Mouse (Mus musculus) kidney, postnatal 0 days (tissue): ENCODE data around the gene Strada. TPM values are rescaled to one million over a fixed set of nuclear protein-coding genes. Genes with fewer than 3 reads are reported as not detected.

Experiments used
- ATAC-seq: fragments of 200-750 bp; cut with Nextera tagmentation; replicated peaks from 2 replicates; pipeline ENCODE4 v1.8.0; 2017; ENCODE audit warnings: low read depth, moderate number of reproducible peaks, moderate TSS enrichment, moderate library complexity; ENCODE audit not compliant: low FRiP score
- DNase-seq: peaks from one replicate; pipeline ENCODE4 v3.0.0-alpha.2; 2016; ENCODE audit warnings: low spot score
- H3K27ac ChIP-seq: fragments of 300-500 bp; sonication (generic); 2 replicates; pipeline ENCODE4 v1.5.1; 2014; ENCODE audit warnings: mild to moderate bottlenecking
- H3K27me3 ChIP-seq: fragments of 300-500 bp; sonication (generic); 2 replicates; pipeline ENCODE4 v1.6.1; 2014; ENCODE audit warnings: low read length, mixed read lengths; ENCODE audit not compliant: insufficient read depth
- H3K36me3 ChIP-seq: fragments of 300-500 bp; sonication (generic); 2 replicates; pipeline ENCODE4 v1.6.1; 2014; ENCODE audit warnings: low read length, mixed read lengths; ENCODE audit not compliant: insufficient read depth
- H3K4me1 ChIP-seq: fragments of 300-500 bp; sonication (generic); replicated peaks from 2 replicates; pipeline ENCODE4 v1.6.1; 2014; ENCODE audit warnings: antibody characterized with exemption, low read length, mixed read lengths; ENCODE audit not compliant: insufficient read depth
- H3K4me2 ChIP-seq: fragments of 300-500 bp; sonication (generic); 2 replicates; pipeline ENCODE4 v1.6.1; 2014; ENCODE audit warnings: mild to moderate bottlenecking, low read length, moderate library complexity, mixed read lengths
- H3K4me3 ChIP-seq: fragments of 300-500 bp; sonication (generic); replicated peaks from 2 replicates; pipeline ENCODE4 v1.5.1; 2014; ENCODE audit warnings: low read depth, low read length
- H3K9ac ChIP-seq: fragments of 300-500 bp; sonication (generic); 2 replicates; pipeline ENCODE4 v1.6.1; 2014; ENCODE audit warnings: low read depth, low read length
- H3K9me3 ChIP-seq: fragments of 300-500 bp; sonication (generic); replicated peaks from 2 replicates; pipeline ENCODE4 v1.6.1; 2016; ENCODE audit warnings: low read length, inconsistent platforms, mixed read lengths
- CTCF ChIP-seq: IDR thresholded peaks from 2 replicates; pipeline ENCODE4 v1.5.1; 2016; ENCODE audit warnings: antibody characterized with exemption, low read depth, mild to moderate bottlenecking, moderate library complexity
- WGBS: fragments of 180-500 bp; shearing (Covaris S2); extraction: QIAGEN DNeasy Blood & Tissue Kit; methylation state at CpG from one replicate; pipeline ENCODE4 v1.1.7; 2014; 5-methylcytosine and 5-hydroxymethylcytosine counted together
- polyA plus RNA-seq: library from polyadenylated mRNA; unstranded; fragments of >200 nt; fragmentation: Nextera tagmentation; extraction: Ambion mirVana; gene quantifications from 2 replicates; pipeline ENCODE4 v1.2.1, GENCODE M21; 2015

Strada gene
- polyA plus RNA-seq, 1 experiment from 2014 or later: 19.9 TPM

DNA sequence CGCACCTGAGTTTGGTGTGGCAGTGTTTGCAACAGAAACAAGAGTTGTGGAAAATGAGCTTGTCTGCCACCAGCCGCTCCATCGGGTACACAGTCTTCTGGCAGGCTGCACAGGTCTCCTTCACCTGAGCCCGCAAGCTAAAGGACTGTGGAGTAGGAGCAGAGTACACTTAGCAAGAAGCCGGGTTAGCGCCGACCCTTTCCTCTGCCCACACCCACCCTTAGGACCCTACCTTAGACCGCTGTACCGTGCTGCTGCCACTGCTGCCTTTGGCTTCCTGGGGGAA is 43.1 kb downstream of the Strada start:
- H3K4me1 ChIP-seq: peaks cover 14% of the 10 kb centered on the region; the same call in 1 of the 2 replicates
- H3K9me3 ChIP-seq: no peaks in the 10 kb centered on the region
- H3K4me3 ChIP-seq: peak overlapping the region; percentile 70
- H3K27me3 ChIP-seq: no peaks in the 10 kb centered on the region
- WGBS: 30% methylated on average over 9 of the region's 9 CpGs
- H3K9ac ChIP-seq: peak overlapping the region; percentile 90; the same call in 1 of the 2 replicates
- no peak; the same call in 1 of the 2 replicates for ATAC-seq
- TF ChIP-seq CTCF: no peak
- H3K36me3 ChIP-seq: peaks cover 10% of the 10 kb centered on the region; the same call in 1 of the 2 replicates
- H3K4me2 ChIP-seq: peak overlapping the region; percentile 94
- H3K27ac ChIP-seq: peak overlapping the region; percentile 89
- no peak for DNase-seq

DNA sequence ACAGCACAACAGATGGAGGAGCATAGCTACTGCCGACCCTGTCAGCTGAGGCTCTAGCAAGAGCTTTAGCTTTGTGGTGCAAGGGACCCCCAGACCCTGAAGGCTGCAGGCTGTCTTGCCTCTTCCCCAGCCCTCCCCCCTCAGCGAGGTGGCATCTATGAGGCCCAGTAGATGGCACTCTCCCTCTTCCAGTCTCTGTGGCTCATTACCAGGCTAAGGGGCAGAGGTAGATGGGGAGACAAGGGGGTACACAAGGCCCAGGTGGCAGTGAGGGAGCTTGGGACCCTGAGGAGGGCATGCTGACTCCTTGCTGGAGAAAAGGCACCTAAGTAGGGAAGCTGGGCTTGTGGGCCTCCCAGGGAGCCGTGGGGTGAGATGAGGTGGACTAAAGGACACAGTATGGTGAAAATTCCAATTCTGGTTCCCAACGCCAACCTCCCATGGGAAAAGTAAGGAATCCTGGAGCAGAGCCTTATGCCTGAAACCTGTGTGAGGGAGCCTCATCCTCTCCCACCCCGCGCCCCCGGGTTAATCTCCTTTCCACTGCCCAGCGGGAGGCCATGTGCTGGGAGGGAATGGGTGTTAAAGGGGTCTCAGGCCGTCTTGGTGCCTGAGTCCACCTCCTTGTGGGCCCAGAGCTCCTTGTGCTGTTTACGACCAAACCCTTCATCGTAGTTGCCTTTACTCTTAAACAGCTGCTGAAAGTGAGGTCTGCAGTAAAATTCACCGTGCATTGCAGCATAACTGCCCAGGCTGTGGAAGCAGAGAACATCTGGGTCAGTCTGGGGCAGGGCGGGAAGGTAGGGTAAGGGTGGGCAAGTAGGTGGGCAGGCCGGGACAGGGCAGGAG is 43.7 kb downstream of the Strada start:
- 53% methylated on average over 14 of the region's 14 CpGs for WGBS
- H3K9ac ChIP-seq: 0 out of 2 replicates have a peak overlapping the region, but pooled peaks have one; percentile 90
- peak overlapping the region; percentile 89 for H3K27ac ChIP-seq
- peak overlapping the region; percentile 94 for H3K4me2 ChIP-seq
- H3K9me3 ChIP-seq: no peaks in the 10 kb centered on the region
- H3K4me1 ChIP-seq: peaks cover 14% of the 10 kb centered on the region; the same call in 1 of the 2 replicates
- H3K36me3 ChIP-seq: peaks cover 12% of the 10 kb centered on the region; the same call in 1 of the 2 replicates
- no peaks in the 10 kb centered on the region for H3K27me3 ChIP-seq
- peak overlapping the region; percentile 70; the same call in 1 of the 2 replicates for H3K4me3 ChIP-seq
- TF ChIP-seq CTCF: peak; percentile 68
- ATAC-seq: no peak
- DNase-seq: peak; percentile 38

DNA sequence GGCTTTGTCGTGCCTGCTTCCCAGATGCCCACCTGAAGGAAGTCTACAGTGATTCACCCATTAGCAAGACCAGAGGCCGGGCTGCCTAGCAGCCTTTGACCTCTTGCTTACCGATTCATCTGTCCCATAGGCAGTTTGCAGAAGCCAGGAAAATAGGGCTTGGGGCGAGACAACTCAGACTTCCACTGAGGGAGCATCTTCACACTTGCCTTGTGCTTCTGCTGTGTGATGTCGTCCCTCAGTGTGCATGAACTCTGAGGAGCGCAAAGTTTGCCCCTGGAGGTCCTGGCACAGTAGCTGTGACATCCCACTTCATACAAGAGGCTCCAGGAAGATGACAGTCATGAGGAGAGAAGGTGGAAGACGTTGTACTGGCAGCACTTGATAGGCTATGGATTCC is 44.8 kb downstream of the Strada start:
- no peak for DNase-seq
- Histone ChIP-seq H3K27me3 (no peaks in the 10 kb centered on the region), H3K36me3 (peaks cover 23% of the 10 kb centered on the region), H3K9me3 (no peaks in the 10 kb centered on the region), H3K4me3 (no peak overlapping the region), H3K4me1 (peaks cover 14% of the 10 kb centered on the region; the same call in 1 of the 2 replicates), H3K27ac (no peak overlapping the region), H3K9ac (no peak overlapping the region), H3K4me2 (no peak overlapping the region)
- TF ChIP-seq CTCF: no peak
- no peak for ATAC-seq
- WGBS: 76% methylated on average over 7 of the region's 7 CpGs

DNA sequence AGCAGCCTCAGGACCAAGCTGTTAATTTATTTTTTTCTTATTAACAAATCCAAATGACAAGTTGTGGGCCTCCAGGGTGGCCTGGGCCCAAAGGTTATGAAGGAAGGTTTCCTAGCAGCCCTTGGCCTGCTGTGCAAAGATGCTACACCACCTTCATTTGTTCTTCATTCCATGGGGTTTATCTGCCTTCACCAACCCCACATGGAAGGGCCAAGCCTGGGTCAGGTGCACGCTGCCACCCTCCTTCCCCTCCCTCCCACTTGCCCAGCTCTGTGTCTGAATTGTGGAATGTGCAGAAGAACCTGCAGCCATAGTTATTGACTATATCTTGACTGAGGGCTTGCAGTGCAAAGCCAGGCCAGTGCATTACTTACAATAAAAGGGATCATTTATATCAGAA is 45.7 kb downstream of the Strada start:
- no peak overlapping the region for H3K4me2 ChIP-seq
- no peak overlapping the region for H3K4me3 ChIP-seq
- no peak for ATAC-seq
- H3K4me1 ChIP-seq: peaks cover 12% of the 10 kb centered on the region; the same call in 1 of the 2 replicates
- no peak overlapping the region for H3K27ac ChIP-seq
- H3K9ac ChIP-seq: no peak overlapping the region
- TF ChIP-seq CTCF: no peak
- no peak for DNase-seq
- peaks cover 31% of the 10 kb centered on the region for H3K36me3 ChIP-seq
- H3K9me3 ChIP-seq: no peaks in the 10 kb centered on the region
- WGBS: 86% methylated on average over 1 of the region's 1 CpGs
- no peaks in the 10 kb centered on the region for H3K27me3 ChIP-seq

DNA sequence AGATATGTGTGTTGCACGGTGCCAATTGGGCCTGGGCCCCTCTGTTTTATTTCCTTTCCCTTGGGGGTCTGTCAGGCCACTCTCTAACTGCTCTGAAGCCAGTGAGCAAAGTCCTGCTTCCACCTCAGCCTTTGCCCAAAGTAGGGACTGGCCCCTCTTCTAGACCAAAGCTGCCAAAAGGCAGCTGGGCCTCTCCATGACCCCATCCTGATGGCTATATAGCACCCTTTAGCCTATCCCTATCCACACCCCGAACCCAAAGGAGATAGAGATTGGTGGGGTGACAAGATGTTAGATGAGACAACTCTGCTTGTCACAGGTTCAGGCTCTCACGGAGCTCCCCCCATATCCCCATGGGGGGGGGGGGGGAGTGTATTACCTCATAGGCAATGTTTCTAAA is 46.2 kb downstream of the Strada start:
- no peak overlapping the region for H3K27ac ChIP-seq
- H3K27me3 ChIP-seq: no peaks in the 10 kb centered on the region
- peaks cover 8% of the 10 kb centered on the region; the same call in 1 of the 2 replicates for H3K4me1 ChIP-seq
- no peak overlapping the region for H3K9ac ChIP-seq
- WGBS: 44% methylated on average over 3 of the region's 3 CpGs
- no peak overlapping the region for H3K4me2 ChIP-seq
- no peak for ATAC-seq
- no peak for TF ChIP-seq CTCF
- no peaks in the 10 kb centered on the region for H3K9me3 ChIP-seq
- no peak for DNase-seq
- H3K4me3 ChIP-seq: no peak overlapping the region
- H3K36me3 ChIP-seq: peaks cover 35% of the 10 kb centered on the region

DNA sequence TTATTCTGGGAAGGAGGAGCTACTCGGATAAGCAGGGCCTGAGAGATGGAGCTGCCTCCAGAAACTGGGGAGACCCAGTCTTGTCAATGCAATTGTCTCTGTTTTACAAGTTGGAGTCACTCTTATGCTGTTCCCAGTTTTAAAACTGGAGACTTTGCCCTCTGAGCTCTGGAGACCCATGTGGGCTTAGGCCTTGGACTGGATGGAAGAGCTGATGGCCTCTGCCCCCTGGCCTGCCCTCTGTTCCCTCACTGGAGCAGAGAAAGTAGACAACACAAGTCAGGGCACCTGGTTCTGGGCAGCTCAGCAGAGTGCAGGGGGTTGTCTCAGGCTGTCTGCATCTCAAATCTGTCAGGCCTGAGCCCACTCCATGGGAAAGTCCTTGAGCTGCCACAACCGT is 47.2 kb downstream of the Strada start:
- H3K4me2 ChIP-seq: no peak overlapping the region
- H3K27me3 ChIP-seq: no peaks in the 10 kb centered on the region
- ATAC-seq: no peak
- DNase-seq: no peak
- TF ChIP-seq CTCF: no peak
- H3K4me1 ChIP-seq: peaks cover 8% of the 10 kb centered on the region; the same call in 1 of the 2 replicates
- no peak overlapping the region for H3K4me3 ChIP-seq
- H3K9ac ChIP-seq: no peak overlapping the region
- H3K9me3 ChIP-seq: no peaks in the 10 kb centered on the region
- no peak overlapping the region for H3K27ac ChIP-seq
- H3K36me3 ChIP-seq: peaks cover 44% of the 10 kb centered on the region
- 61% methylated on average over 2 of the region's 2 CpGs for WGBS
